Mouse (Mus musculus): ENCODE results near the gene Sectm1b. TPM values are rescaled to one million over a fixed set of nuclear protein-coding genes. Genes with fewer than 3 reads are reported as not detected.

The Sectm1b gene
- polyA plus RNA-seq (2017; shearing (Covaris generic)), result not detected

GRCm38 (mm10) chr11:121063379-121063778 is at the start of gene Sectm1b:
Sectm1b (minus strand) TSS chr11:121063569.

GRCm38 (mm10) chr11:121081120-121081519 is 17.8 kb upstream of the Sectm1b start, which contains the start of gene Sectm1a:
Sectm1a (minus strand) TSS chr11:121081220.

GRCm38 (mm10) chr11:121039302-121039701 is 24.1 kb downstream of the Sectm1b start, which contains the start of gene Cd7:
Cd7 (minus strand) TSS chr11:121039418.

Other genes starting within 250 kb of the Sectm1b start
- gene Fasn, start 239.0 kb downstream of the Sectm1b start, polyA plus RNA-seq (2017; shearing (Covaris generic)), result 50.9 TPM
- gene Ccdc57, start 130.7 kb downstream of the Sectm1b start, polyA plus RNA-seq (2017; shearing (Covaris generic)), result 0.21 TPM
- gene Slc16a3, start 115.1 kb downstream of the Sectm1b start, polyA plus RNA-seq (2017; shearing (Covaris generic)), result 13.9 TPM
- gene Csnk1d, start 72.2 kb downstream of the Sectm1b start, polyA plus RNA-seq (2017; shearing (Covaris generic)), result 103 TPM
- 73.1 TPM for gene Cd7, start 24.2 kb downstream of the Sectm1b start, polyA plus RNA-seq (2017; shearing (Covaris generic))
- gene Sectm1a, start 17.7 kb upstream of the Sectm1b start, polyA plus RNA-seq (2017; shearing (Covaris generic)), result not detected
- gene Tex19.2, start 55.1 kb upstream of the Sectm1b start, polyA plus RNA-seq (2017; shearing (Covaris generic)), result not detected
- gene Tex19.1, start 82.6 kb upstream of the Sectm1b start, polyA plus RNA-seq (2017; shearing (Covaris generic)), result not detected
- not detected for gene Uts2r, start 96.7 kb upstream of the Sectm1b start, polyA plus RNA-seq (2017; shearing (Covaris generic))
- 2.6 TPM for gene Hexdc, start 140.9 kb upstream of the Sectm1b start, polyA plus RNA-seq (2017; shearing (Covaris generic))
- 9.8 TPM for gene Ogfod3, start 141.1 kb upstream of the Sectm1b start, polyA plus RNA-seq (2017; shearing (Covaris generic))
- gene Cybc1, start 165.8 kb upstream of the Sectm1b start, polyA plus RNA-seq (2017; shearing (Covaris generic)), result 132 TPM
- 40.3 TPM for gene Narf, start 173.7 kb upstream of the Sectm1b start, polyA plus RNA-seq (2017; shearing (Covaris generic))
- 2.3 TPM for gene Foxk2, start 196.4 kb upstream of the Sectm1b start, polyA plus RNA-seq (2017; shearing (Covaris generic))

All from CD4-positive, CD25-positive, alpha-beta regulatory T cell, adult 9 weeks (primary cell).